Mouse (Mus musculus) Patski (cell line): ENCODE data around the gene Dnase1l3. TPM values are rescaled to one million over a fixed set of nuclear protein-coding genes. Genes with fewer than 3 reads are reported as not detected.

Source experiments
- ATAC-seq: fragments of 100-300 bp; one replicate; pipeline ENCODE4 v1.8.0; 2021
- CTCF ChIA-PET: fragments of 350-600 bp; sonication (Branson Sonifier 250); formaldehyde crosslinking; loops from one replicate; lab custom pipeline; 2022; ENCODE audit warnings: inconsistent platforms; lab: Charles Lee
- POLR2A ChIA-PET: fragments of 350-600 bp; sonication (Branson Sonifier 250); formaldehyde crosslinking; loops from one replicate; lab custom pipeline; 2022; ENCODE audit warnings: antibody characterized with exemption, inconsistent platforms; lab: Charles Lee
- DNase-seq: peaks from one replicate; pipeline ENCODE4 v3.0.0-alpha.2; 2011; ENCODE audit warnings: low read depth, low spot score
- H3K27me3 ChIP-seq: fragments of 371-371 bp; one replicate; pipeline ENCODE4 v1.5.1; 2021
- CTCF ChIP-seq: fragments of 100-300 bp; IDR thresholded peaks from one replicate; pipeline ENCODE4 v1.5.1; 2021
- in situ Hi-C: fragments of 300-500 bp; cut with MboI; formaldehyde crosslinking; loops from 3 replicates; pipeline ENCODE4 v1.11.1; 2018; ENCODE audit warnings: low pct_unique_long_range_greater_than_20kb, mixed read lengths
- polyA plus RNA-seq: library from polyadenylated mRNA; unstranded; gene quantifications from one replicate; pipeline ENCODE4 v1.2.3, GENCODE M21; 2021

The Dnase1l3 gene
- polyA plus RNA-seq = 0.44 TPM

DNA sequence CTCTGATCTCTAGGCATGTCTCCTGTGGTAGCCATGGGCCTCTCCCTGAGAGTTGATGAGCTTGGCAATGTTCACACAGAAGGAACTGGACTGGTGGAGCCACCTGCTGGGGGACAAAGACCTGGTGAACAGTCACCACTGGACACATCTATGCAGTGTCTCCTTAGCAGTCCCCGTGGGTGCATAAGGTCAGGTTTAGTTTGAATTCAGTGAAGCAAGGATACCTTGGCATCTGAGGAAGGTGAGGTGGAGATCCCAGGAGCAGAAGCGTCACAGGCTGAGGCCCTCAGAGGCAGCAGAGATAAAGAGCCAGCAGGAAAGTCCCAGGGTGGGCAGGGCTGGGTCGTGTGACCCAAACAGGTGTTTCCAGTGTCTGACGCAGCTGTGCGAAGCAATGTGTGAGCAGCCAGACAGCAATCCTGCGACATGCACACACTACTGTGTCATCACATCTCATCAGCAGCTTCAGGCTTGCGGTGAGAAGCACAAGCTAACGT is at the start of gene Dnase1l3:
TSS of gene Dnase1l3 (minus strand) at position 303 of the 497 bp plus-strand sequence.
- CTCF ChIA-PET = interaction anchor here (0.7 to 8.6 kb wide), 9 partner anchors 11 to 176 kb away, joined by 3 to 105 read pairs (median 5); partner anchors contain the start of gene Flnb

DNA sequence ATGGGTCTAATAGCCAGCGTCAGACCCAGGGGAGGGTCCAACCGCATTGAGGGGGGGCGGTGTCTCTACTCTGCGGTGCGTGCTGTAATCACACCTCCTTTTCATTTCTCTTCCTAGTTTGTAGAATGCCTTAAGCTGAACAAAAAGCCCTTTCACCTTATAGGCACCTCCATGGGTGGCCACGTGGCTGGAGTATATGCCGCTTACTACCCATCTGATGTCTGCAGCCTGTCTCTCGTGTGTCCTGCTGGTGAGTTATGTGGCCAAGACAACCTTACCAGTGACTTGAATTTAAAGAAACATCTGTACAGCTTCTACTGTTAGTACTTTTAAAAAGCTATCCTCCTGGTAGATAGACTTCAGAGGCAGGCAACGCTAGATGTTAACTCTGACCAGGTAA is 48.2 kb upstream of the Dnase1l3 start:
- H3K27me3 ChIP-seq = no peaks in the 10 kb centered on the region
- in situ Hi-C loops = loop anchor here (5.0 kb wide), 1 partner anchor 40 kb away; the partner anchor contains the start of gene Abhd6
- DNase-seq (no peak), ATAC-seq (no peak)
- POLR2A ChIA-PET = no interaction called here
- no peak for TF ChIP-seq CTCF
- CTCF ChIA-PET = interaction anchor here (1.4 to 3.4 kb wide), 3 partner anchors 39 to 78 kb away, joined by 4 to 25 read pairs (median 13); no protein-coding TSS in a partner anchor

More for the DNA sequence above, at the start of gene Dnase1l3:
- POLR2A ChIA-PET = interaction anchor here (1.6 kb wide), 1 partner anchor 176 kb away, joined by 6 read pairs; the partner anchor contains the start of gene Flnb
- no peak for DNase-seq
- no peaks in the 10 kb centered on the region for H3K27me3 ChIP-seq
- peak; percentile 56 for ATAC-seq
- no peak for TF ChIP-seq CTCF
- in situ Hi-C loops = loop anchor here (5.0 kb wide), 1 partner anchor 182 kb away; no protein-coding TSS in a partner anchor

DNA sequence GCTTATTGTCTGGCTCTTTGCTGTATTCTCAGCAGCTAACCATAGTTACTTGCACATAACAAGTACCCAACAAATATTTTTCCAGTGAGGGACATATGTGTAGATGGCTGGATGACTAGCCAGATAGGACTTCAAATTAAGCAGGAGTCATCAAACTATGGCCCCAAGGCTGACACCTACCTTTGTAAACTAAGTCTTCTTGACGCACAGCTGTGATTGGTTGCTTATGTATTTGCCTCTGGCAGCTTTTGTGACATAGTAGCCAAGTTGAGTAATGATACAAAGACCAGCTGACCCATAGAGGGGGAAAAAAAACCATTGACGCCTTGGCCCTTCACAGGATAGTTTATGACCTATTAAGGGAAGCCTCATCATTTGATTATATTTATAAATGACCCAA is 47.7 kb upstream of the Dnase1l3 start:
- ChIA-PET POLR2A (no interaction called here), CTCF (interaction anchor here (0.9 to 3.4 kb wide), 4 partner anchors 30 to 78 kb away, joined by 3 to 25 read pairs (median 8); no protein-coding TSS in a partner anchor)
- DNase-seq = no peak
- no peak for ATAC-seq
- TF ChIP-seq CTCF = no peak
- in situ Hi-C loops = loop anchor here (5.0 kb wide), 1 partner anchor 40 kb away; the partner anchor contains the start of gene Abhd6
- no peaks in the 10 kb centered on the region for H3K27me3 ChIP-seq

DNA sequence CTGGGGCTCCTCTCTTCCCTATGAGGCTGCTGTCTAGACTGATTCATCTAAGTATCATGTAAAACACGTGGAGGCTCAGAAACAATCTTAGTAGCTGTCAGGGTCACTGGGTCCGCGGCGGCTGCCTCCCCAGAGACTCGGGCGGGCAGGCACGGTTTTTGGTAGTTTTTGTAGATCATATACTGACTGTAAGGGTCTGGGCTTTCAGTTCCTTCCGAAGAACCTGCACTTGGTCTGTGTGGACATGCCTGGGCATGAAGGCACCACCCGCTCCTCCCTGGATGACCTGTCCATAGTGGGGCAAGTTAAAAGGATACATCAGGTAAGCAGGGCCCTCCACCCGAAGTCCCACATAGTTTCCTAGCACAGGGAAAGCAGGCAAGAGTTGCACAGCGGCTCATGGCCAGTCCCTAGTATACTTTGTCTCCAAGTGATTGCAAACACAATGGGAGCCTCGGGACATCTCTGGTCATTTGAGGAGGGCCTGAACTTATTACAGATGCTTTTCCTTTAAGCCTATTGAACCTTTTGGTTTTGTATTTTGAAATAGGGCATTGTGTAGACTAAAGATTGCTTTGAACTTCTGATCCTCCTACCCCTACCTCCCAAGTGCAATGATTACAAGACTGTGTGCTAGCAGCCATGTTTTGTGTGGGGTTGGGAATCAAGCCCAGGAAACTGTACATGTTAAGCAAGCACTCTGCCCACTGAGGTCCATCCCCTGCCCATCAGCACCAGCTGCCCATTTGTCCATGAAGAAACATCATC is 46.7 kb upstream of the Dnase1l3 start:
- DNase-seq = no peak
- ChIA-PET CTCF (interaction anchor here (0.6 to 1.0 kb wide), 3 partner anchors 10 to 29 kb away, joined by 3 read pairs; no protein-coding TSS in a partner anchor), POLR2A (no interaction called here)
- no peak for TF ChIP-seq CTCF
- in situ Hi-C loops = loop anchor here (5.0 kb wide), 1 partner anchor 39 kb away; the partner anchor contains the start of gene Abhd6
- H3K27me3 ChIP-seq = no peaks in the 10 kb centered on the region
- ATAC-seq = no peak

DNA sequence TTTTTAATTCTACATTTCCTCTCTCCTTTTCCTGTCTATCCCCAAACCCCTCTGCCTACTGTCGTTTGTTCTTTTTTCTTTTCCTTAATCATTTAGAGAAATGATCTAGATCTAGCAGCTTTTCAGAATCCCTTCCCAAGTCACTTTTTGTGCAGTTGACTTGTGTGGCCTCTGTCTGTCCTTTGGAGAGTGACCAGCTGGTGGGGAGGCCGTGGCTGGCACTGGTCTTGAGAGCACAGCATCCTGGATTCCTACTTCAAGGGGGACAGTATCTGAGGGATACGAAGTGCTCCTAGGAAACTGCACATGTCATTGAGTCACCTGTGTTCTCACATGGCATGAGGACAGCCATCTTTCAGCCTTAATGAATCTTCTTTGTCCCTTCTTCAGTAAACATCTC is 45.8 kb upstream of the Dnase1l3 start:
- no peak for TF ChIP-seq CTCF
- ChIA-PET CTCF (interaction anchor here (0.7 to 1.6 kb wide), 4 partner anchors 13 to 76 kb away, joined by 3 to 6 read pairs (median 3); no protein-coding TSS in a partner anchor), POLR2A (no interaction called here)
- DNase-seq (no peak), ATAC-seq (no peak)
- no peaks in the 10 kb centered on the region for H3K27me3 ChIP-seq
- in situ Hi-C loops = loop anchor here (5.0 kb wide), 1 partner anchor 38 kb away; the partner anchor contains the start of gene Abhd6

DNA sequence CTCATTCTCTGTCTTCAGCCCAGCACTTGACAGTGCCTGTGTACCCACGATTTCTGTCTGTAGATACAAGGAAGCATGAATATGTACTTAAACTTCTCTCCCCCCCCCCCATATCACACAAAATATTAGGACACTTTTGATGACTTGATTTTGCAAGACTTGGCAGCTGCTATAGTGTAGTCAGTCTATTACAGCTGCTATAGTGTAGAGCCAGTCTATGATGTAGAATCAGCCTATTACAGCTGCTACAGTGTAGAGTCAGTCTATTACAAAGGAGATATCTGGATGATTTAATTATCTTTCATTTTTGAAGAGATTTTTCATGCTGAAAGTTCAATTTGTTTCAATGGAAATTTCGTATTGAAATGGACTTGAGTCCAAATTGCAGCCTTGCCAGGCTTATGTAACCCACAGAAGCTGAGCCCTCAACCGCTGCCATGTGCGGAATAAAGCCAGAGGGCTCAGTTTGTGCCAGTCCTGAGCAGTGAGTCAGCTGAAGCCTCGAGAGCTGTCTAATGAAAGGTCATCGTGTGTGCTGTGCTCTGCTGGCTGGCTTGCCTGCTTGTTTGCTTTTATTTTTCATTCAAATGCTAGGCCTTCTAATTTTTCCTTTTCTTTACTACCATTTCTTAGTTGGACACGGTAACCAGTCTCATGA is 44.5 kb upstream of the Dnase1l3 start:
- in situ Hi-C loops = no loop called here
- ATAC-seq (peak; percentile 99), DNase-seq (peak; percentile 61)
- H3K27me3 ChIP-seq = no peaks in the 10 kb centered on the region
- ChIA-PET POLR2A (no interaction called here), CTCF (interaction anchor here (1.2 to 1.6 kb wide), 3 partner anchors 42 to 223 kb away, joined by 3 to 6 read pairs (median 3); no protein-coding TSS in a partner anchor)
- no peak for TF ChIP-seq CTCF

DNA sequence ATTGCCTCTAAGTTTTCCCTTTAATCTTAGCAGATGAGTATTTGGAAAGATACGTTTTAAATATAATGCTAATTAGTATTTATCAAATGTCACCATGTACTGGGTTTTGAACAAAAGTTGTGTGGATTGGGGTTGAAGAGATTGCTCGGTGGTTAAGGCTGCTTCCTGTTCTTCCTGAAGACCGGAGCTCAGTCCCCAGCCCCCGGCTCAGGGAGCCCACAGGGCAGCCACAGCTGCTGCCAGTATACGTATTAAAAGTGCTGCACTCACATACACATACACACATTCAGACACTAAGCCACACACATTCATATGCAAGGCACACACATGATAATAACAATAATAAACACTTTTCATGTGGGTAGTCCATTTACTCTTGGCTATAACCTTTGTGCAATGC is 43.8 kb upstream of the Dnase1l3 start:
- in situ Hi-C loops = no loop called here

DNA sequence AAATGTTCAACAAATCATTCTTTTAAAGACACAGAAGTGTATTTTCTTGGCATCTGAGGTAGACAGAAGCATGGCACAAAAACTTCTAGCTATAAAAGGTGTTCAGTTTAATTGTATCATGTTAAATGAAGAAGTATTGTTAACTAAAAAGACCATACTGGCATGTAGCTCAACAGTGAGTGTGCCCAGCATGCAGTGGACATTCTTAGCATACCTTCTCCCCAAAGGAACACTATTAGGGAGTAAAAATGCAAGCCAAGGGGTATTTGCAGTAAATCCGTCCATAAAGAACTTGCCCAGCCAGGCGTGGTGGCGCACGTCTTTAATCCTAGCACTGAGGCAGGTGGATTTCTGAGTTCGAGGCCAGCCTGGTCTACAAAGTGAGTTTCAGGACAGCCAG is 42.0 kb upstream of the Dnase1l3 start:
- no peaks in the 10 kb centered on the region for H3K27me3 ChIP-seq
- ChIA-PET CTCF (no interaction called here), POLR2A (no interaction called here)
- ATAC-seq (no peak), DNase-seq (no peak)
- no peak for TF ChIP-seq CTCF
- in situ Hi-C loops = no loop called here

More for the DNA sequence above, 43.8 kb upstream of the Dnase1l3 start:
- TF ChIP-seq CTCF = no peak
- H3K27me3 ChIP-seq = no peaks in the 10 kb centered on the region
- POLR2A ChIA-PET = no interaction called here
- CTCF ChIA-PET = interaction anchor here (1.2 kb wide), 1 partner anchor 222 kb away, joined by 3 read pairs; no protein-coding TSS in a partner anchor
- no peak for ATAC-seq
- DNase-seq = no peak

DNA sequence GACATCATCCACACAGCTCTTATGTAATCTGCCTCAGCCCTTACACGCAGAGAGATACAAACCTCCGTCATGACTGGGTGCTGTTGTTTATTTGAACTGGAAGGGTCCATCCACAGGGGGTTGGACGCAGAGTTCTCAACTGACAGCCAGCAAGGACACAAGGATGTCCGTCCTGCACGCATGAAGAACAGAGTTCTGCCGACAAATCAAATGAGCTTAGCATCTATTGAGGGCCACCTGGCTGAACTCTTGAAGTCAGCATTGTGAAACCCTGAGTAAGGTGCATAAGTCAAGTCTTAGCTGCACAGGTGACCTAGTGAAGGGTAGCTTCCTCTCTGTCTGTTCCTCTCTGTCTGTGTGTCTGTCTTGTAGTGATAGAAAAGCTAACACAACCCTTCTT is 41.6 kb upstream of the Dnase1l3 start:
- DNase-seq (no peak), ATAC-seq (no peak)
- CTCF ChIA-PET = interaction anchor here (0.8 kb wide), 1 partner anchor 20 kb away, joined by 3 read pairs; no protein-coding TSS in a partner anchor
- in situ Hi-C loops = no loop called here
- POLR2A ChIA-PET = no interaction called here
- no peaks in the 10 kb centered on the region for H3K27me3 ChIP-seq
- no peak for TF ChIP-seq CTCF

DNA sequence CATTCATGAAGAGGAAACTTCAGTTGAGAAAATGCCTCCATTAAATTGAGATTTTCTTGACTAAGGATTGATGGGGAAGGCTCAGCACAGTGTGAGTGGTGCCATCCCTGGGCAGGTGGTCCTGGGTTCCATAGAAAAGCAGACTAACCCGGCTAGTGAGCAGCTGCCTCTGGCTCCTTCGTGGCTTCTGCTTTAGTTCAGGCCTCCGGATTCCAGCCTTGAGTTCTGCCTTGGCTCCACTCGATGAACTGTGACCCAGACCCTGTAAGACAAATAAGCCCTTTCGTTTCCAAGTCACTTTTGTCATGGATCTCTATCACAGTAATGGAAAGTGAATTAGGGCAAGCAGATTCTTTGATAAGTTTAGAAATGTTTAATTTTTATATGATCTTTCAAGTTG is 40.2 kb upstream of the Dnase1l3 start:
- H3K27me3 ChIP-seq = no peaks in the 10 kb centered on the region
- in situ Hi-C loops = no loop called here
- no peak for TF ChIP-seq CTCF
- ChIA-PET CTCF (no interaction called here), POLR2A (no interaction called here)
- ATAC-seq = no peak
- no peak for DNase-seq
